Mouse (Mus musculus) layer of hippocampus, adult 2 months (tissue): ENCODE data around the gene Pex7. TPM values are rescaled to one million over a fixed set of nuclear protein-coding genes. Genes with fewer than 3 reads are reported as not detected.

Experiments used
- DNase-seq, 2 experiments: peaks; one replicate each; pipeline ENCODE4 v3.0.0; 2022; ENCODE audit warnings: low spot score in 2 of 2
- H3K27ac ChIP-seq: fragments of 200-600 bp; 2 replicates; pipeline ENCODE4 v1.8.1; 2022
- H3K4me3 ChIP-seq: fragments of 200-600 bp; 2 replicates; pipeline ENCODE4 v1.8.1; 2022; ENCODE audit warnings: mild to moderate bottlenecking
- CTCF ChIP-seq: fragments of 200-600 bp; conservative IDR thresholded peaks from 2 replicates; pipeline ENCODE4 v1.8.1; 2022; ENCODE audit warnings: antibody characterized with exemption, mild to moderate bottlenecking, moderate library complexity
- long read RNA-seq, 2 experiments: library from polyadenylated mRNA; stranded (forward); transcript quantifications; one replicate each; pipeline ENCODE4 v2.0.0; 2021; ENCODE audit warnings: borderline mapping rate in 2 of 2
- total RNA-seq, 2 experiments: library from RNA; stranded (reverse); gene quantifications; 2 replicates each; pipeline ENCODE4 v1.2.3; 2021

The Pex7 gene
- total RNA-seq = 10 to 100 TPM; 19.3 to 22.0 TPM
- long read RNA-seq, experiment 1, full-length matches to known transcripts = 8 of 15 reads
- long read RNA-seq, experiment 1, partial matches to known transcripts = 1 of 15 reads
- long read RNA-seq, experiment 1, other reads (novel, unspliced or antisense) = 6 of 15 reads
- long read RNA-seq, experiment 2, full-length matches to known transcripts = 18 of 19 reads
- long read RNA-seq, experiment 2, partial matches to known transcripts = 0 of 19 reads
- long read RNA-seq, experiment 2, other reads (novel, unspliced or antisense) = 1 of 19 reads

- peak; percentile 87 for TF ChIP-seq CTCF
- Histone ChIP-seq H3K4me3 (peak within 1 kb of the TSS; percentile 72), H3K27ac (peak within 1 kb of the TSS; percentile 97)
- DNase-seq = peak; percentile 90 to 91
These were observed at the start of gene Pex7 for GRCm38 (mm10) chr10:19907246-19907804. Gene Pex7, minus strand, starts transcription at chr10:19907689.

GRCm38 (mm10) chr10:19956745-19957144, 49.3 kb upstream of the Pex7 start:
- no peak for TF ChIP-seq CTCF
- H3K27ac ChIP-seq = no peak overlapping the region
- no peak for DNase-seq
- H3K4me3 ChIP-seq = no peak overlapping the region

GRCm38 (mm10) chr10:19955817-19956216, 48.3 kb upstream of the Pex7 start:
- TF ChIP-seq CTCF = no peak

GRCm38 (mm10) chr10:19954572-19954971, 47.1 kb upstream of the Pex7 start:
- no peak overlapping the region for H3K4me3 ChIP-seq
- no peak for DNase-seq
- no peak for TF ChIP-seq CTCF

More at GRCm38 (mm10) chr10:19955817-19956216, 48.3 kb upstream of the Pex7 start:
- Histone ChIP-seq H3K27ac (no peak overlapping the region), H3K4me3 (no peak overlapping the region)
- DNase-seq = no peak

DNA sequence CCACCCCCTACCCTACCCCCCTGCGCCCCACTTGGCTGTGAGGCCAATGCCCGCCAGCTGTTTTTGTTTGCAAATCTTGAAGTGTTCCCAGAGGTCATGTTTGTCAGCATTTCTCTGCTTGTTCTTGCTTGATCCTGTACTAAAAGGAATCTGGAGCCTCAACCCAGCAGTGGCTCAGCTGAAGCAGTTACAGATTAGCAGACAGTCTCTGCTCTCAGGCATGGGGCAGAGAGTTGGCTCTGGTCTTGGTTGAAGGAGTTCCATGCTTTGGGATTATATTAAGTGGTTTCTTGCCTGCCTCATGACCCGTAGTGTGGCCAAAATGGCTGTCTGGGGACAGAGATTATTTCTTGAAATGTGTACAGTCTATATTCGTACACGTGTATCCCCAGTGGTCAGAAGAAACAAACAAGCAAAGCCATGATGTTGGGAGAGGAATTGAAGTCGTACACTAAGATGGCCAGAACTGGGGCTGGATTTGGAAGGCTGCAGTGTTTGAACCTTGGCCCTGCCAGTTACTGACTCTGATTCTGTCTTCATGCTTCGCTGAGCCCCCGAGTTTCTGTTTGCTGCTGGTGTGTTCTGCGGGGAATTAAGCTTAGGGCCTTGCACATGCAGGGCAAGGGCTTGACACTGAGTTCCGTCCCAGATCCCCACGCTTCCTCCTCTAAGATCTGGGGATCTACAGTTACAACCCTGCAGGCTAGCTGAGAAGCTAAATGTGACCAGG, 45.7 kb upstream of the Pex7 start:
- DNase-seq = no peak
- no peak overlapping the region for H3K27ac ChIP-seq
- no peak overlapping the region for H3K4me3 ChIP-seq
- TF ChIP-seq CTCF = no peak

More at GRCm38 (mm10) chr10:19954572-19954971, 47.1 kb upstream of the Pex7 start:
- no peak overlapping the region for H3K27ac ChIP-seq

GRCm38 (mm10) chr10:19949106-19949505, 41.6 kb upstream of the Pex7 start:
- no peak overlapping the region for H3K27ac ChIP-seq
- H3K4me3 ChIP-seq = no peak overlapping the region
- DNase-seq = no peak
- TF ChIP-seq CTCF = no peak

- H3K27ac ChIP-seq = no peak overlapping the region
- H3K4me3 ChIP-seq = no peak overlapping the region
- no peak for DNase-seq
- no peak for TF ChIP-seq CTCF
These were observed 40.9 kb upstream of the Pex7 start for GRCm38 (mm10) chr10:19948381-19948780.

- DNase-seq = no peak
- TF ChIP-seq CTCF = no peak
- no peak overlapping the region for H3K4me3 ChIP-seq
- no peak overlapping the region for H3K27ac ChIP-seq
These were observed 40.4 kb upstream of the Pex7 start for GRCm38 (mm10) chr10:19947901-19948300.

GRCm38 (mm10) chr10:19947441-19947840, 40.0 kb upstream of the Pex7 start:
- DNase-seq = no peak
- TF ChIP-seq CTCF = no peak
- Histone ChIP-seq H3K27ac (no peak overlapping the region), H3K4me3 (no peak overlapping the region)

- no peak for TF ChIP-seq CTCF
- Histone ChIP-seq H3K4me3 (no peak overlapping the region), H3K27ac (0 out of 2 replicates have a peak overlapping the region, but pooled peaks have one; percentile 23)
- no peak for DNase-seq
These were observed 39.2 kb upstream of the Pex7 start for GRCm38 (mm10) chr10:19946644-19947043.

- H3K4me3 ChIP-seq = no peak overlapping the region
- no peak overlapping the region for H3K27ac ChIP-seq
- no peak for TF ChIP-seq CTCF
- DNase-seq = no peak
These were observed 38.2 kb upstream of the Pex7 start for GRCm38 (mm10) chr10:19945651-19946050.

DNA sequence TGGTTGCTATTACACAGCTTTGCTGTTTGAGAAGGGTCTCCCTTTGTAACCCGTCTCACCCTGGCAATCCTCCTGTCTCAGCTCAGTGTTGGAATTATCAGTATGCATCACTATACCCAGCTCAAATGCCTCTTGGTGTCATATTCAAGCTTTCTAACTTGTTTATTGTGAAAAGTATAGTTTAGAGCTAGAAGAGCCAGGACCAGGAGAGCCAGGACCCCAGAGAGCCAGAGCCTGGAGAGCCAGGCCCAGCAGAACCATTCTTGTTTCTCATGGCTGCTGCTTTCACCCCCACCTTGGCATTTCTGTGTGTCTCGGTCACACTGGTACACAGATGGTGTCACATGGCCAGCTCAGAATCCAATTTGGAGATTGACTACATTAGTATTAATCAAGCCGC, 35.1 kb upstream of the Pex7 start:
- Histone ChIP-seq H3K27ac (no peak overlapping the region), H3K4me3 (no peak overlapping the region)
- TF ChIP-seq CTCF = no peak
- no peak for DNase-seq

DNA sequence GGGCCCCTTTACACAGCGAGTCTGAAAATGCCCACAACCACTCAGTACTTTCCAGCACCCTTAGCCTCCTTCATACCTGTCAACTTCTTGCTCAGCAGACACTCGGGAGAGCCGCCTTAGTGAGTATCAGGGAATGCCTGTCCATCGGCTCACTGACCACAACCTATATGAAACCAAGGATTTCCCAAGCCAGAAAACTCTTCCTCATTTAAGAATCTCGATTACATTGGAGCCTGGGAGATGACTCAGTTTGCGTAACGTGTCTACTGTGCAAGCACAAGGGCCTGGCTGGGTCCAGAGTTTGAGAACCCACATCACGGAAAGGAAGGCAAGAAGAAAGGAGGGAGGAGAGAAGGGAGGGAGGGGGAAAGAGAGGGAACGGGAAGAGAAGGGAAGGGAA, 34.4 kb upstream of the Pex7 start:
- TF ChIP-seq CTCF = no peak
- DNase-seq = no peak
- Histone ChIP-seq H3K4me3 (no peak overlapping the region), H3K27ac (no peak overlapping the region)
